Mouse (Mus musculus) midbrain, postnatal 0 days (tissue): Measurements from ENCODE around the gene Pnck. TPM values are rescaled to one million over a fixed set of nuclear protein-coding genes. Genes with fewer than 3 reads are reported as not detected.

ENCODE experiments used
- ATAC-seq: fragments of 200-750 bp; cut with Nextera tagmentation; 2 replicates; pipeline ENCODE4 v1.8.0; 2017; ENCODE audit warnings: moderate number of reproducible peaks, mild to moderate bottlenecking, moderate TSS enrichment, moderate library complexity; ENCODE audit not compliant: low FRiP score
- DNase-seq: peaks from one replicate; pipeline ENCODE4 v3.0.0-alpha.2; 2015; ENCODE audit warnings: low spot score
- H3K27ac ChIP-seq: fragments of 300-500 bp; sonication (generic); 2 replicates; pipeline ENCODE4 v1.5.1; 2014; ENCODE audit warnings: low read depth, mild to moderate bottlenecking, low read length, mixed read lengths
- H3K27me3 ChIP-seq: fragments of 300-500 bp; sonication (generic); 2 replicates; pipeline ENCODE4 v1.6.1; 2014; ENCODE audit warnings: low read length, control low read depth, mixed read lengths; ENCODE audit not compliant: insufficient read depth
- H3K36me3 ChIP-seq: fragments of 300-500 bp; sonication (generic); 2 replicates; pipeline ENCODE4 v1.6.1; 2014; ENCODE audit warnings: low read length, control low read depth, mixed read lengths; ENCODE audit not compliant: insufficient read depth
- H3K4me1 ChIP-seq: fragments of 300-500 bp; sonication (generic); 2 replicates; pipeline ENCODE4 v1.6.1; 2014; ENCODE audit warnings: mild to moderate bottlenecking, control low read depth, antibody characterized with exemption, low read length, mixed read lengths; ENCODE audit not compliant: insufficient read depth
- H3K4me2 ChIP-seq: fragments of 300-500 bp; sonication (generic); 2 replicates; pipeline ENCODE4 v1.6.1; 2014; ENCODE audit warnings: low read depth, mild to moderate bottlenecking, low read length, mixed read lengths; ENCODE audit not compliant: poor library complexity, severe bottlenecking
- H3K4me3 ChIP-seq: fragments of 300-500 bp; sonication (generic); 2 replicates; pipeline ENCODE4 v1.5.1; 2014; ENCODE audit warnings: low read depth, mild to moderate bottlenecking, low read length, moderate library complexity
- H3K9ac ChIP-seq: fragments of 300-500 bp; sonication (generic); replicated peaks from 2 replicates; pipeline ENCODE4 v1.6.1; 2014; ENCODE audit warnings: mild to moderate bottlenecking, low read length, moderate library complexity, mixed read lengths; ENCODE audit not compliant: poor library complexity, severe bottlenecking
- H3K9me3 ChIP-seq: fragments of 300-500 bp; sonication (generic); 2 replicates; pipeline ENCODE4 v1.6.1; 2016; ENCODE audit warnings: low read length, control low read depth
- CTCF ChIP-seq: IDR thresholded peaks from 2 replicates; pipeline ENCODE4 v1.5.1; 2016; ENCODE audit warnings: antibody characterized with exemption, mild to moderate bottlenecking
- WGBS: fragments of 180-500 bp; shearing (Covaris S2); extraction: QIAGEN DNeasy Blood & Tissue Kit; methylation state at CpG from one replicate; pipeline ENCODE4 v1.1.7; 2014; 5-methylcytosine and 5-hydroxymethylcytosine counted together
- polyA plus RNA-seq: library from polyadenylated mRNA; unstranded; fragments of >200 nt; fragmentation: Nextera tagmentation; extraction: Ambion mirVana; gene quantifications from 2 replicates; pipeline ENCODE4 v1.2.1, GENCODE M21; 2015
- total RNA-seq: library from RNA; depleted of rRNA; stranded (reverse); fragments of >200 nt; gene quantifications from 2 replicates; pipeline ENCODE4 v1.2.3, GENCODE M21; 2014

Pnck gene
- total and polyA plus RNA-seq, 2 experiments from 2014 or later, result 136 to 159 TPM

GRCm38 (mm10) chrX:73663143-73663542 lies 3.2 kb upstream of the Pnck start:
- H3K27me3 ChIP-seq, result no peaks in the 10 kb centered on the region
- DNase-seq (no peak), ATAC-seq (no peak)
- peak; percentile 59 for TF ChIP-seq CTCF
- H3K4me2 ChIP-seq, result no peak overlapping the region
- no peaks in the 10 kb centered on the region for H3K4me1 ChIP-seq
- no peak overlapping the region for H3K9ac ChIP-seq
- H3K4me3 ChIP-seq, result no peak overlapping the region
- H3K27ac ChIP-seq, result no peak overlapping the region
- H3K36me3 ChIP-seq, result no peaks in the 10 kb centered on the region
- H3K9me3 ChIP-seq, result no peaks in the 10 kb centered on the region

DNA sequence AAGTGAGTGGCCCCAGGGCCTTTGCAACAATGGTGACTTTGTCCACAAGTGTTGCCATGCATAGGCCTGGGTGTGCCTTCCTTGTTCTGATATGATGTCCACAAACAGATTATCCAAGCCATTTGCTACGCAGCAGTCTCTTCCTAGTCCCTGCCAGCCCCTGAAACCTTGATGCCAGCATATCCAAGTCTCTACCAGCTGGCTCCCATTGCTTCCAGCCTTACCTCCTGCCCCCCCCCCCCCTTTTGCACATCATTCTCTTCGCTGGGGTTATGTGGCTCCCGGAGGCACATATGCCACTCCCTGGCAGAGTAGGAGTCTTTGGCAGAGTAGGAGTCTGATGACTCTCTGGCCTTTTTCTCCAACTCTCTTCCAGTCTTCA lies 358 bp upstream of the Pnck start:
- DNase-seq, result peak; percentile 30
- WGBS, result 59% methylated on average over 3 of the region's 3 CpGs
- Histone ChIP-seq H3K27ac (peak overlapping the region; percentile 64), H3K36me3 (no peaks in the 10 kb centered on the region), H3K4me2 (peak overlapping the region; percentile 49), H3K4me3 (peak overlapping the region; percentile 38), H3K4me1 (no peaks in the 10 kb centered on the region), H3K9ac (peak overlapping the region; percentile 40), H3K27me3 (no peaks in the 10 kb centered on the region), H3K9me3 (no peaks in the 10 kb centered on the region)
- peak; percentile 25; the same call in 1 of the 2 replicates for ATAC-seq
- TF ChIP-seq CTCF, result no peak

- Histone ChIP-seq H3K4me1 (no peaks in the 10 kb centered on the region), H3K9me3 (no peaks in the 10 kb centered on the region), H3K9ac (peak overlapping the region; percentile 40), H3K4me2 (peak overlapping the region; percentile 49), H3K27ac (peak overlapping the region; percentile 64), H3K27me3 (no peaks in the 10 kb centered on the region), H3K36me3 (no peaks in the 10 kb centered on the region), H3K4me3 (peak overlapping the region; percentile 38)
- DNase-seq, result no peak
- ATAC-seq, result peak; percentile 57
- WGBS, result 46% methylated on average over 13 of the region's 13 CpGs
- no peak for TF ChIP-seq CTCF
Measured at GRCm38 (mm10) chrX:73658936-73659574, 862 bp downstream of the Pnck start.

GRCm38 (mm10) chrX:73658391-73658790 lies 1.5 kb downstream of the Pnck start:
- no peaks in the 10 kb centered on the region for H3K4me1 ChIP-seq
- H3K9ac ChIP-seq, result no peak overlapping the region
- no peak for DNase-seq
- WGBS, result 34% methylated on average over 7 of the region's 7 CpGs
- ATAC-seq, result no peak
- H3K4me3 ChIP-seq, result peak overlapping the region; percentile 38
- H3K4me2 ChIP-seq, result peak overlapping the region; percentile 49
- no peak for TF ChIP-seq CTCF
- H3K27ac ChIP-seq, result peak overlapping the region; percentile 43; the same call in 1 of the 2 replicates
- no peaks in the 10 kb centered on the region for H3K36me3 ChIP-seq
- no peaks in the 10 kb centered on the region for H3K9me3 ChIP-seq
- no peaks in the 10 kb centered on the region for H3K27me3 ChIP-seq

DNA sequence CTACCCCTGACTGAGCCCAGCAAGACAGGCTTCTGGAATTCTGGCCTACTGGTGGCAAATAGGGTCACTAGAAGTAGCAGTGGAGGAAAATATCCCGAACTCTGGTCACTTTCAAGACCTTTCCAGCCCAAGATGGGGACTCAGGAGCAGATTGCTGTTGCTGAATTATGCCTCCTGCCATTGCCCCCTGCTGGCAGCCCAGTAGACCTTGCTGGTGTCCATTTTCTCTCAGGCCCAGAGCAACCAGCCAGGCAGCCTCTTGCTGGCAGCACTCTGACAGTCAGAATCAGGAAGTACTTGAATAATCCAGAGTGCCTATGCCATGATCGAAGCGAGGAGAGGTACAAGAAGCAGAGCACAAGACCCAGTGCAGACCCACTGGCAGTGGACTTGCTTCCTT lies 4.4 kb downstream of the Pnck start:
- Histone ChIP-seq H3K27ac (no peak overlapping the region), H3K36me3 (no peaks in the 10 kb centered on the region), H3K9me3 (no peaks in the 10 kb centered on the region), H3K4me3 (no peak overlapping the region), H3K4me1 (no peaks in the 10 kb centered on the region), H3K4me2 (no peak overlapping the region), H3K9ac (no peak overlapping the region), H3K27me3 (no peaks in the 10 kb centered on the region)
- no peak for ATAC-seq
- no peak for DNase-seq
- TF ChIP-seq CTCF, result peak; percentile 63
- 80% methylated on average over 3 of the region's 3 CpGs for WGBS

DNA sequence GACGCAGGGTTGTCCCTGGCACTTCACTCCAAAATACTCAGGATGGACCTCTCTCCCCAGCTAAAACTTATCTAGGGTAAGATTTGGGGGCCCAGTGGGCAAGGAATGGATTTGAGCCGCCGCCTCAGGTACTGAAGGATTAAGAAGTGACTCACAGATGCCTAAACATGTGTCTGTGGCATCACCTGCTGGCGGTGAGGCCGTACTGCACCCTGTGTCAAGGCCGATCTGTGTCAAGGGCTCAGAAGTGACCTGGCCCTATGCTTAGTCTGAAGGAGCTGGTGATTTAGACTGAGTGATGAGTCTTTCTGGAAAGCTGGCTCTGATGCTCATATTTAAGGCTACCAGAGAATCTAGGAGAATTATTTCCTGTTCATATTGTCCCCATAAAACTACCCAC lies 5.7 kb downstream of the Pnck start:
- WGBS, result 11% methylated on average over 6 of the region's 6 CpGs
- peak; percentile 87 for TF ChIP-seq CTCF
- no peak overlapping the region for H3K4me2 ChIP-seq
- no peak overlapping the region for H3K9ac ChIP-seq
- no peaks in the 10 kb centered on the region for H3K4me1 ChIP-seq
- ATAC-seq (peak; percentile 60), DNase-seq (peak; percentile 73)
- H3K27me3 ChIP-seq, result no peaks in the 10 kb centered on the region
- H3K27ac ChIP-seq, result no peak overlapping the region
- H3K4me3 ChIP-seq, result no peak overlapping the region
- H3K36me3 ChIP-seq, result no peaks in the 10 kb centered on the region
- H3K9me3 ChIP-seq, result no peaks in the 10 kb centered on the region
